Mouse (Mus musculus) C2C12 (cell line): ENCODE data around the gene Lamb2.

Experiments used
- CEBPB ChIP-seq: IDR thresholded peaks from one replicate; pipeline ENCODE4 v1.6.1; 2011; ENCODE audit warnings: low read depth, mild to moderate bottlenecking, control low read depth, moderate library complexity
- CTCF ChIP-seq: IDR thresholded peaks from one replicate; pipeline ENCODE4 v1.5.1; 2011; ENCODE audit not compliant: control insufficient read depth, insufficient read depth, insufficient read length
- FOSL1 ChIP-seq: IDR thresholded peaks from one replicate; pipeline ENCODE4 v1.8.0; 2011; ENCODE audit warnings: mild to moderate bottlenecking, low read length; ENCODE audit not compliant: poor library complexity, insufficient read depth, severe bottlenecking
- MAX ChIP-seq: IDR thresholded peaks from one replicate; pipeline ENCODE4 v1.6.1; 2011; ENCODE audit warnings: mild to moderate bottlenecking, control low read depth
- MYOD1 ChIP-seq: IDR thresholded peaks from one replicate; pipeline ENCODE4 v1.6.1; 2011; ENCODE audit warnings: low read depth; ENCODE audit not compliant: control insufficient read depth, insufficient read length
- MYOG ChIP-seq: IDR thresholded peaks from one replicate; pipeline ENCODE4 v1.6.1; 2011; ENCODE audit not compliant: control insufficient read depth, insufficient read length; ENCODE audit errors: extremely low read depth
- USF1 ChIP-seq: IDR thresholded peaks from one replicate; pipeline ENCODE4 v1.6.1; 2011; ENCODE audit warnings: low read depth, mild to moderate bottlenecking, control low read depth, moderate library complexity

- TF ChIP-seq CTCF: no peak
- TF ChIP-seq MYOG: no peak
- TF ChIP-seq USF1: no peak
- TF ChIP-seq MAX: no peak
- no peak for TF ChIP-seq CEBPB
- no peak for TF ChIP-seq MYOD1
- no peak for TF ChIP-seq FOSL1
Observed at GRCm38 (mm10) chr9:108454429-108454828, 25.1 kb upstream of the Lamb2 start.
